Mouse (Mus musculus) neutrophil, adult 5-6 weeks (primary cell): Measurements from ENCODE around the gene Hes6. TPM values are rescaled to one million over a fixed set of nuclear protein-coding genes. Genes with fewer than 3 reads are reported as not detected.

Experiments
- ATAC-seq: fragments of 151-379, 151-347 bp; 2 replicates; pipeline ENCODE4 v1.8.0; 2017; ENCODE audit warnings: mild to moderate bottlenecking, moderate TSS enrichment; ENCODE audit not compliant: insufficient number of reproducible peaks, poor library complexity, low FRiP score, severe bottlenecking; ENCODE audit errors: extremely low read depth
- total RNA-seq: library from RNA; stranded (forward); fragments of 200-1000 nt; gene quantifications from 2 replicates; pipeline ENCODE4 v1.2.3, GENCODE M21; 2017

The Hes6 gene
- total RNA-seq = 19.1 and 25.7 TPM in 2 replicates

DNA sequence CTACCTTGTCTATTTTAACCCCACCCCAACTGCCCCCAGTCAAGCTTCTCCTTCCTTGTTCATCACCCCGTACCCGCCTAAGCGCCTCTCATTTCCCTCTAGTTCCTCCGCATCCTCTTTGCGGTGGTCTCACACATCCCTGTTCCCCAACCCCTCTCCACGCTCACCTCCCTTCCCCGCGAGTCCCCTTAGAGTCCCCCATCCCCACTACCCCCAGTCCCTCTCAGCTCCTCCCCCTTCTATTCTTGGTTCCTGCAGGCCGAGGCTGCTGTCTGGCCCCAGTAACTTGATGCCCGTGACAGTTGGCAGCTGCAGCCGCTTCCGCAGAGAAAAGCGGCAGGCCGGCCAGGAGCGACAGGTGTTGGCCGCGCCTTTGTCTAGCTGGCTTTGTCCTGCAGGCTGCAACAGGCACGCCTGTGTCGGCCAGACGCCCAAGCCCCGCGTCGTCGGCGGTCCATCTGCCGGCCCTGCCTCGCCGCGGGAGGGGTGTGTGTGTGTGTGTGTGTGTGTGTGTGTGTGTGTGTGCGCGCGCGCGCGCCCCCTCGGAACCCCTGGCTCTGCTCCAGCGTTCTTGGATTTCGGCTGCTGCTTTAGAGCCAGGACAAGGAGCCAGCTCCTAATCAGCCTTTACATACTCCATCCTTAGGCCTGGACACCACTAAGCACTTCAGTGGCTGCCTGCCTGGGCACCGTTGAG is at the start of gene Hes6:
Gene Hes6, minus strand, starts transcription at position 141 of the 697 bp plus-strand sequence.
- ATAC-seq = 0 out of 2 replicates have a peak, but pooled peaks have one; percentile 4

DNA sequence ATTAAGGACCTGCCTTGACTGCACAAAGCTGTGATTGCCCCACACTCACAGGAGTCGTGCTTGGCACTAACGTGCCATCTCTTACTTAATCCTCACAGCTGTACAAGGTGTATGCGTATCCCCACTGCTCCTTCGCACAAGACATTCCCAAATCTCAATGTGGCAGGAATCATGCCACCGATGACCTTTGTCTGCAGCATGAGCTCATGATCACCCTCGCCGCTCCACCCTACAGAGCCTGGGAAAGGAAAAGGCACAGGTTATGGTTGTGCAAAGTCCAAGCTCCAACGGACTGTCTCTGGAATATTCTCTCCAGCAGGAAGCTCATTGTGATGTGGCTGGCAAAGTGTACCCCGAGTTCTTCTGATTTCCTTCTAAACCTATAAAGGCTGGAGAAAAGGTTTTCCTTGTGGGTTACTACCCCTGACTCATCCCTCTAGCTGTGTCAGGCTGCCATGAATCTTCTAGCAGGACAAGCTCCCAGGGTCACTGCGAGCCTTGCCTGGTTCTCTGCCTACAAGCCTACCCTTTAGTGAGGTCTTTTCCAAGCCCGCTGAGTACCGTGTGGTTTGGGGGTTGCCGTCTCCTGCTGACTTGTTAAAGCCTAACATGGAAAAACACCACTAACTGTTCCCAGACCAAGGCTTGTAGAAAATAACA is 49.6 kb upstream of the Hes6 start:
- no peak for ATAC-seq

DNA sequence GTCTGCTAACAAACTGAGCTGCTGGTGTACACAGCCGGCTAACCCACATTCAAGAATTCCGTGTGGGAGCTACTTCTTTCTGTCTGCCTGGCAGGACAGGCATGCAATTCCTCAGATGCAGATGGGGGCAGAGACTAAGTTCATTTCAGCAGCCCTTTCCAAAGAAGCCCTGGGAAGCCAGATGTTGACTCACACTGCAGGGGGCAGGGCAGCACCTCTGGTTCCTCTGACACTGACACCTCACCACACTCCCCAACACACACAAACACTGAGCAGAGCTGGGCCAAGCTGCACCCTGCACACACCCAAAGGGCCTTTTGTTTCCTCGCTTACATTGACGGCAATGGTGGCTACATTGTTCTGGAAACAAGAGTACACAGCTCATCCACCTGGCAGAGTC is 46.7 kb upstream of the Hes6 start:
- ATAC-seq = no peak

DNA sequence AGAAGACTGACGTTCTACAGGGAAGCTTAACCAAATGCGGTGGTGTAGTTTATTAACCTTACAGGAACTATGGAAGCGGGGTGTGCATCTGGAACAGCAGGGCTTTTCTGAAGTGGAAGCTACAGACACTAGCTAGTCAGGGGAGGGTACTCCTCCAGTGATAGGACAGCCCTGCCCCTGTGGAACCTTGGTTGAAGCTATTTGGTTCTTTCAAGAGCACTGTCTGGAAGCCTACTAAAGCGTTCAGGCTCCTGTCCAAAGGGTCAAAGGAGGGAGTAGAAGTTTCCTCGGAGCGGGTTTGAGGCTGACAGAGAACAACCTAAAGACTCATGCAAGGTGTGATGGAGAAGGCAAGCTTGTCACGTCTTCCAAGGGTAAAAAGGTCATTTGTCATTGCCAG is 46.2 kb upstream of the Hes6 start:
- no peak for ATAC-seq

DNA sequence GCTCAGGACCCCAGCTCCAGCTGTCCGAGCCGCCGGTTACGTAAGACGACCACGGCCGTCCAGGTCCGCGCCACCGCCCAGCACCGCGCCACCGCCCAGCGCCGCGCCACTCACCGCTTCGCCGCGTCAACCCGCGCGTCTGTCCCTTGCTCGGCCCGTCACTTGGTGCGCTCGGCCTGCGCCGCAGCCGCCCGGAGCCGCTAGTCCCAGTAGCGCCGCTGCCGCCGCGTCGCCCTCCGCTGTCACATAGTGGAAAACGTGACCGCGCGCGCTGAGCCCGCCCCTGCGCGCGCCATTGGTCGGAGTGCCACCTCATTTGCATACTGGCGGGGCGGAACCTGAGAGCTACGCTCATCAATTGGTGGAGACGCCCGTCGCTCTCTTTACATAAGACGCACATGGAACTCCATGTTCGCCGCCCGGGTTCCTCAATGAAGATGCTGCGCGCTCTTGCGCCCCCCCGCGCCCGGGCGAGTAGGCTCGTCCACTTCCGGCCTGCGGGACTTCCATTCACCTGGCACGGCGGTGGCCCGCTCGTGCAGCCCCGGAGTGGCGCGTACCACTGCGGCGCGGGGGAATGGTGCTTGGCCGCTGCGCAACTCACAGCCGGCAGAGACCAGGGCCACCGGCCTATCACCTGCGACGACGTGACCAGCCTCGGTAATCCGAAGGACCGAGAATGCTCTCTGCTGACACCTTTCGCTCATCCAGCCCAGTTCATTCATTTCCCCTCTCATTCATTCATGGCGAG is 45.4 kb upstream of the Hes6 start, which contains the start of gene Per2:
Gene Per2, minus strand, starts transcription at position 266 of the 751 bp plus-strand sequence.
- ATAC-seq = peak; percentile 90

DNA sequence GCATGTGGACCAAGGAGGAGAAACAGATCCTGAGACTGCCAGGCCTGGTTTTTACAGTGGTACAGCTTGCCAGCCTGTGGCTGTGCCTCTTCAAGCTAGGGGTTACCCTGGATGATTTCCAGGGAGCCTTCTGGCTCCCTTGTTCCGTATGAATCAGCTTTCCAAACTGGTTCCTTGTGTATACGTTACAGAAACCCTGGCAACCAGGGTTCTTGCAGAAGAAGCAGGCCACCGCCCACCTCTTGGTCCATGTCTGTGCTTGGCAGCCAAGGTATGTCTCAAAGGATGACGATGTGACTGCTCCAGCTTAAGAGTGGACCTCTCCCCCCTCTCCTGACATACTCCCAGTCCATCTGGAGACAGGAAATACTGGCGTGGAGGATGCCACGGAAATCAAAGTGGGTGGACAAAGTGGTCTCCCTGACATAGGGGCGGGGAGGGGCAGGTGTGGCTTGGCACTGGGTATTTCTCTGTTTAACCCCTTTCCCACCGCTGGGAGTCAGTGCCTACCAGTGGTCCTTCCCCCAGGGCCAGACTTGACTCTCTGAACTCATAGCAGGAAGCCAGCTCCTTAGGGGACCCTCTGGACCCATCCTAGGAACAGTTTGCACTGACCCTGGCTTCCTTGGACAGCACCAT is 44.5 kb upstream of the Hes6 start:
- peak; percentile 8; the same call in 1 of the 2 replicates for ATAC-seq

DNA sequence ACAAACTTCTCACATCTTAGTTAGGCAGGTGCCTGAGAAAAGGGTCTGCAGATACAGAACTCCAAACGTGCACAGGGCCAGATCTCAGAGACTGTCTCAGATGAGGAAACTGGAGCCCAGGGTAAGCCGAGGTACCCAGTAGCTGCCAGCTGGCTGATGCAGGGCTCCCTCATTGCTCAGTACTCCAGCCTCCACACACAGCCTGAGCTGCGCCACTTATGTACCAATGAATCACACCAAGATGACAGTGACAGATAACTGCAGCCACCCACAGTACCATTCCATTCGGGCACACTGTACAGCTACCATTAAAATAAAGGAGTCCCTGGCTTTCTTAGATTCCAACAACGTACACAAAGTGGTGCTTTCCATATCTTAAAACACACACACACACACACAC is 43.9 kb upstream of the Hes6 start:
- ATAC-seq = no peak

DNA sequence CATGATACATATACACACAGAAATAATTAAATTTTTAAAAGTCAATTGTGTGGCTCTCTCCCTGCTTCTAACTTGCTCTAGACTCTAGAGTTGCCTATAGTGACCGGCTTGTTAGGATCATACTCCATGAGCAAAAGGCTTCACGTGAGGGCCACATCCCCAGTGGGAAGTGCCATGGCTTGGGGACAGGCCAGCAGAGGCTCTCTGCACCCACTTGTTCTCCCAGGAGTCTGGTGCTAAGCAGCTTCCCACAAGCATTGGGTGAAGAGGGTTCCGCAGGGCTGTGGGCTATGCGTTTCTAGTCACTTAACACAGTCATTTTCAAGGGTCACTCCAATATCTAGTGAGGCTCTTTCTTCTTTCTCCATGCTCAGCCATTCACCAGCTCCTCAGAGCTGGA is 43.3 kb upstream of the Hes6 start:
- ATAC-seq = no peak

DNA sequence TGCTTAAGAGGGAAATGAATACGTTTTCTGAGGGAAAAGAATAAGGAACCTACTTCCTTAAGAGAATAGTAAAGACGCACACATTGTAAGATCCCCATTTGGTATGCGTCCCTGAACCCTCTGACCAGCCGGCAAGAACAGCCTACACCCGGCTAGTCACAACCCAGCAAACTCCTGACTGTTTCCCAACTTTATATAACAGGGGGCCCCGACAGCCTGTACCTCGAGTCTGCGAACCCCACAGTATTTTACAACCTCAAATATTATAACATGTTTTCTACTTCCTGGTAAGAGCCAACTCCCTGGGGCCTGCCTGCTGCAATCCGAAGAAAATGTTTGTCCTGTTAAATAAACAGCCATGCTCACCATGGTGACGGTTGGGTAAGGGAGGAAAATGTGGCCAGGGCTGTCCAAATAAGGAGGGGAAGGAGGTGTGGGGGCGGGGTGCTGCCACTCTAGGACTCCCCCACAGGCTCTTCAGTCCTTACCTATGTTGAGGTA is 42.5 kb upstream of the Hes6 start:
- peak; percentile 20; the same call in 1 of the 2 replicates for ATAC-seq

DNA sequence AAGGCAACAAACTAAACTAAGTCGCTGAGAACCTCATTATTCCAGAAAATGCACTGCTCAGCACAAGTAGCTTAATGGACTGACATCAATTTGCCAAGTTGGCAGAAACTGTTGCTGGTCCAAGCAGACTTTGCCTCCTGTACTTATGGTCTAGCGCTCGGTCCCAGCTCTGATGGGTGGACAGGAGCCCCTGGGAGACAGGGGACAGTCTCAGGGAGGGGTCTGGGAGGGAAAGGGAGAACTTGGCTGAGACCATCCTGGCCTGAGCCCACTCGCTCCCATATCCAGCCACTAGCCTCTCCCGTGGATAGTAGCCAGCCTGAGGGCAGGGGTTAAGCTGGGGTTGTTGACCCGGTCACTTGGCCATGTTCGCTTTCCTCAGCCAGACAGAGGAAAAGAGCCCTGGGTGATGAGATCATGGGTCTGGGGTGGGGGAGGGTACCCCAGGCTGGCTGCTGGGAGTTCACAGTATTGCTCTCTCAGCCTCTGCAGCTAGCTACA is 41.9 kb upstream of the Hes6 start:
- no peak for ATAC-seq

DNA sequence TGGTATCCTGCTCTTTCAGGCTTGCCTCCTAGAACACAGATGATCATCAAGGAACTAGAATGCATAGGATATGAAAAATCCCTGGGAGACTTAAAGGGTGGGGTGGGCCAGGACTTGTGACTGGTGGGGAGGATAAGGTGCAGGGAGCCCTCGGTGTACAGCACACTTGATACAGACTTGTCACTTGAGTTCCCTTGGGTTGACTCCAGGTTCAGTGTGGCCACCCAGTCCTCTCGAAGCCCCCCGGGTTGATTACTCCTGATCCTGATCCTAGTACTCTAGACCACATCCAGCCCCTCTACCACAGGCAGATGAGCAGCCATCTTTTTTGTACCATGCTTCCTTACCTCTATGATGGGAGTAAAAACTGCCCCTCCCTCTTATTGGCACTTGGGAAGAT is 41.1 kb upstream of the Hes6 start:
- ATAC-seq = no peak

DNA sequence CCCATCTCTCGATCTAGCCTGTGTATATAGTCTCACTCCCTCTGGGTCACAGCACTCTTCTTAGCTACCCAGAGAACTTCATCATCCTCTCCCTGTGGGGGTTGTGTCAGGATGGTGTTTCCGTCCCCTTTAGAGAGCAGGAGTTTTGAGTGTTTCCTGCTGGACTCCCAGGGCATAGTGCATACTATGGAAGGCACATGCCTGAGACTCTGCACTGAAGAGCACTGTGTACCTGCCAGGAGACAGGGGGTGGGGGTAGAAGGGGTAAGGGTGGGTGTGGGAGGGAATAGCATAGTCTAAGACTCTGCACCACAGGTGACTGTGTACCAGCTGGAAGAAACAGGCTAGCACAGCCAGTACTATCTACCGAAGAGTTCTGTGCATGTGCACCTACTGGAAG is 40.5 kb upstream of the Hes6 start:
- ATAC-seq = no peak

DNA sequence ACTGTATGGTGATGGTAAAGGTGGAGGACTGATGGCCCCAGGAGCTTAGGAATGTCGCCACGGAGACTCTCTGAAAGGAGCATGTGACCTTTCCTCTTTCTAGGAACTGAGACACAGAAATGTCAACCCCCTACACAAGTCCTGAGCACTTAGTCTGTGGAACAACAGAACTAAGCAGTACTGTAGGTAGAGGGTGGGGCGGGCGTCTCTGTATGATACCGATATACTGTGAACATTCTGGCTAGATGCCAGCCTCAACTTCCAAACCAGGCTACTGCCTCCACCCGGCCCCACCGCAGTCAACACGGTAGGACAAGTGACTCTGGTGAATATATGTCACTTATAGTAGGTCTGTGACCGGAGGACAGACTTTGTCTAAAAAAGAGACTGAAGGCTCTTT is 40.1 kb upstream of the Hes6 start:
- no peak for ATAC-seq

DNA sequence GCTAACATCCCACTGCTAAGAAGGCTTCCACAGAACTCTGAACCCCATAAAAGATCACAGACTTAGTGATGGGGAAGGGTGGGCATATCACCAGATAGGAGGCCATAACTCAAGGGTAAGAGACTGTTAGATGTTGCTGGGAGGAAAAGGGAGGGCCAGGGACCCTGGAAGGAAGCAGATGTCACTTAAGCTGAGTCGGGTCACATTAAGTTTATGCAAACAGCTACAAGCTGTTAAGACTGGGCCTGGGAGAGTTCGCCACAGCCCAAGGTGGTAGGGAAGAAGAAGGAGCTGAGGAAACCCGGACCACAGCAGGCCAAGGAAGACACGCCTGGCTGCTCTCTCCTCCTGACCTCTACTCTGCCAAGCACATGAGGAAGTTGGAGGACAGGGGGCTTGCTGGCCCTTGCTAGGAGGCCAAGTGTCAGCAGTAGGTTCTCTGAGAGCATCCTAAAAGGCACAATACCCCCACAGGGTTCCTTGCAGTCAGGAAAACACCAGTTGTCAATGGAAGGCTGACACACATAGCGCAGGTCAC is 37.8 kb upstream of the Hes6 start:
- ATAC-seq = no peak

DNA sequence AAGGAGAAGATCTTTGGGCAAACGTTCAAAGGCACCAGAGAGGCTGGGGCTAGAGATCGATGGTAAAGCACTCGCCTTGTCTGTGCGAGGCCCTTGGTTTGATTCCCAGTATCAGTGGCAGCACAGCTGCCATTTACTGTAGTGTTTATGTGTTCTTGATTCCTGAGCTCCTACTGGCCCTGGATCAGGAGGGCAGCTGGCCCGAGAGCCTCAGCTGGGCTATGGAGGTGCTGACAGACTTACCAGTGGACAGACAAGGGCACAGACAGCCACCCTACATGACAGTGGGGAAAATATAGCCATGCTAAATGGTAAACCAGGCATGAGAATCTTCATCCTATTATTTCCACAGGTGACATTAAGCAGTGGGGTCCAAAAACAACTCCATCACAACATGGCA is 37.0 kb upstream of the Hes6 start:
- ATAC-seq = no peak

DNA sequence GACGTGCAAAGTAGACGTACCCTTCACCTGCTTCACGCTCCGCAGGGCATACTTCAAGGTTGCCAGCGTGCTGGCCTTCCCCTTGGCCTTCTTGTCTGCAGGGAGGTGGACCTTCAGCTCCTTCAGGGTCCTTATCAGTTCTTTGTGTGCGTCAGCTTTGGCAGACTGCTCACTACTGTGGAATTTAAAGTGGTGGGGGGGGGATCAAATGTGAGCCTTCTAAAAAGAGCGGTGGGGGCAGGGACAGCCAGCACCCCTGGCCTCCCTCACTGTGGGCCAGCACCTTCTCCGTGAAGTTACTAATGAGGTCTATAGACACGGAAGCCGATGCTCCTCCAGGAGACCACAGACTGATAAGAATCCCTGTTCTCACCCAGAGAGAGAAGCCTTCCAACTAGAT is 34.9 kb upstream of the Hes6 start:
- no peak for ATAC-seq

DNA sequence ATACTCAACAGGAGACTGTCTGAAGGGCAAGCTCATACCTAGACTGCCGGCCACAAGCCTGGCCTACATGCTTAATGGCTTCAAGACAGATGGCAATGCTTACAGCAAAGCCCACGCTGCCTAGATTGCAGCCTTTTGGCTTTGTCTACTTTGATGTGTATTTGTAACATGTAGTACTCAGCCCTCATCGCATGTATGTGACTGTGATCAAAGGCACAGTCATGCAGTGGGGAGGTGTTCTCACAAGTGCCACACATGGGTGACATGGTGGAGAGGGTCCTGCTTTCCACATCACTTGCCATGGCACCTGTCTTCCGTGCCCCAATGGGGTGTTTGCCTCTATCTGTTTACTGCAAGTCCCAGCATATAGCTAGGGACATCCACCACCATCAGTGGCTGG is 32.7 kb upstream of the Hes6 start:
- ATAC-seq = no peak

DNA sequence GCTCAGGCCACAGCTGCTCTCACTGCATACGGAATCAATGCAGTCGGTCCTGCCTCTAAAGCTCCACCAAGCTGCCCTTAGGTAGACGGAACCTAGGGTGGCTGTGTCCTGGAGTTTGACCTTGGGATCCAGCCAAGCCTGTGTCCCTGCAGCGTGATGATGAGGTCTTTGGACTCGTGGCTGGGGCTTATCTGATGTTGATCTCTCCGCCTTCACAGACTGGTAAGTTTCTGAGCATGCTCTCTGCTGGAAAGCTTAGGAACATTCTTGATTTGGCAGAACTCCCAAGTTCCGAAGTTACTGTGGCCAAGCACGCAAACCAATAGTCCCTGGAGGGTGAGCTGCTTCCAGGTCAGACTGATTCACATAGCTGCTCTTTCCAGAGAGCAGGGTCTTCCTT is 32.2 kb upstream of the Hes6 start:
- ATAC-seq = no peak
